Mouse (Mus musculus) ES-CJ7 (cell line): ENCODE measurements at regions not wholly inside any gene's neighbourhood (a gene's known extent, or its start where the extent isn't known, plus 50 kb on each side); places are given as distances from the start of the nearest gene placed in this dataset.
"Not testable (repeated sequence)": the region's sequence is repeated elsewhere in the genome, so short reads cannot be mapped to it uniquely, and the experiment has no call there.

Experiments
- DNase-seq: peaks from one replicate; pipeline ENCODE4 v3.0.0; 2011; ENCODE audit warnings: low read depth, low spot score

GRCm38 (mm10) chr1:94582526-94582925 is 530.2 kb upstream of the Pdcd1 start:
- DNase-seq = no peak

- DNase-seq = no peak
Observed at GRCm38 (mm10) chr1:94581650-94582405, 529.5 kb upstream of the Pdcd1 start.

- DNase-seq = no peak
Observed at GRCm38 (mm10) chr1:94532773-94533541, 480.6 kb upstream of the Pdcd1 start.

GRCm38 (mm10) chr1:94504080-94504520 is 451.7 kb upstream of the Pdcd1 start:
- no peak for DNase-seq

- no peak for DNase-seq
Observed at GRCm38 (mm10) chr1:94503379-94504079, 451.2 kb upstream of the Pdcd1 start.

- DNase-seq = no peak
Observed at GRCm38 (mm10) chr1:94502066-94502861, 449.9 kb upstream of the Pdcd1 start.

GRCm38 (mm10) chr1:94496992-94497391 is 444.6 kb upstream of the Pdcd1 start:
- no peak for DNase-seq

- no peak for DNase-seq
Observed at GRCm38 (mm10) chr1:94496341-94496740, 444.0 kb upstream of the Pdcd1 start.

GRCm38 (mm10) chr1:94487062-94487461 is 434.7 kb upstream of the Pdcd1 start:
- no peak for DNase-seq

- DNase-seq = not testable (repeated sequence)
Observed at GRCm38 (mm10) chr1:94469834-94470233, 417.5 kb upstream of the Pdcd1 start.

GRCm38 (mm10) chr1:94423731-94424130 is 371.4 kb upstream of the Pdcd1 start:
- DNase-seq = no peak

- DNase-seq = no peak
Observed at GRCm38 (mm10) chr1:94413043-94413442, 360.7 kb upstream of the Pdcd1 start.

- DNase-seq = no peak
Observed at GRCm38 (mm10) chr1:94366606-94367005, 314.3 kb upstream of the Pdcd1 start.

GRCm38 (mm10) chr1:94356996-94357395 is 304.6 kb upstream of the Pdcd1 start:
- peak; percentile 60 for DNase-seq

GRCm38 (mm10) chr1:94355873-94356272 is 303.5 kb upstream of the Pdcd1 start:
- DNase-seq = no peak

- DNase-seq = peak; percentile 95
Observed at GRCm38 (mm10) chr1:94342576-94342975, 290.2 kb upstream of the Pdcd1 start.

- peak; percentile 19 for DNase-seq
Observed at GRCm38 (mm10) chr1:94341237-94341636, 288.9 kb upstream of the Pdcd1 start.

- DNase-seq = no peak
Observed at GRCm38 (mm10) chr1:94318029-94318428, 265.7 kb upstream of the Pdcd1 start.

GRCm38 (mm10) chr1:94298395-94298794 is 246.0 kb upstream of the Pdcd1 start:
- peak; percentile 59 for DNase-seq

- no peak for DNase-seq
Observed at GRCm38 (mm10) chr1:94272569-94272968, 220.2 kb upstream of the Pdcd1 start.

- no peak for DNase-seq
Observed at GRCm38 (mm10) chr1:94263313-94263712, 211.0 kb upstream of the Pdcd1 start.
